Comparison of ENCODE assay signal across 8 mouse cellular contexts in genomic region chr9:66920488-66921279, GRCm38 (mm10). TPM values are rescaled to one million over a fixed set of nuclear protein-coding genes. Genes with fewer than 3 reads are reported as not detected.
DNase-seq lines count a peak whose midpoint lies in the region; ATAC-seq lines count a peak whose summit lies in the region.

No protein-coding gene starts in this region.

- peak overlapping the region; percentile 96; the same call in 1 of the 2 replicates for H3K4me3 ChIP-seq in liver, embryonic 11.5 days (ENCODE audit: low read depth, low read length)
- no peak overlapping the region for H3K4me3 ChIP-seq in embryonic facial prominence, embryonic 15.5 days (replicated peaks)
- no peak overlapping the region for H3K4me3 ChIP-seq in limb, embryonic 11.5 days (ENCODE audit: low read depth, low read length)
- H3K4me3 ChIP-seq in neural tube, embryonic 15.5 days (replicated peaks), result peak overlapping the region; percentile 94; the same call in 1 of the 2 replicates

- H3K27ac ChIP-seq in liver, embryonic 11.5 days (ENCODE audit: low read depth, low read length), result no peak overlapping the region
- no peak overlapping the region for H3K27ac ChIP-seq in embryonic facial prominence, embryonic 15.5 days (replicated peaks)
- no peak overlapping the region for H3K27ac ChIP-seq in limb, embryonic 11.5 days (replicated peaks; ENCODE audit: low read depth, low read length)
- no peak overlapping the region for H3K27ac ChIP-seq in neural tube, embryonic 15.5 days (replicated peaks)

- ATAC-seq in liver, embryonic 11.5 days (replicated peaks; ENCODE audit: low FRiP score), result no peak
- ATAC-seq in embryonic facial prominence, embryonic 15.5 days (ENCODE audit: insufficient number of reproducible peaks, low FRiP score, low TSS enrichment, low read depth), result no peak
- ATAC-seq in limb, embryonic 11.5 days (ENCODE audit: insufficient number of reproducible peaks, low FRiP score, low TSS enrichment, low read depth), result no peak
- ATAC-seq in neural tube, embryonic 15.5 days (ENCODE audit: low FRiP score), result no peak

- no peaks in the 10 kb centered on the region for H3K36me3 ChIP-seq in liver, embryonic 11.5 days (ENCODE audit: control insufficient read depth, insufficient read depth, low read length)
- no peaks in the 10 kb centered on the region for H3K36me3 ChIP-seq in embryonic facial prominence, embryonic 15.5 days
- no peaks in the 10 kb centered on the region for H3K36me3 ChIP-seq in limb, embryonic 11.5 days (ENCODE audit: control insufficient read depth, insufficient read depth, low read length)
- no peaks in the 10 kb centered on the region for H3K36me3 ChIP-seq in neural tube, embryonic 15.5 days

- no peaks in the 10 kb centered on the region for H3K27me3 ChIP-seq in liver, embryonic 11.5 days (replicated peaks; ENCODE audit: control insufficient read depth, insufficient read depth, low read length)
- no peaks in the 10 kb centered on the region for H3K27me3 ChIP-seq in embryonic facial prominence, embryonic 15.5 days
- no peaks in the 10 kb centered on the region for H3K27me3 ChIP-seq in limb, embryonic 11.5 days (ENCODE audit: control insufficient read depth, insufficient read depth, low read length)
- H3K27me3 ChIP-seq in neural tube, embryonic 15.5 days (replicated peaks), result no peaks in the 10 kb centered on the region

- no peaks in the 10 kb centered on the region for H3K9me3 ChIP-seq in liver, embryonic 11.5 days (ENCODE audit: control insufficient read depth, low read length)
- no peaks in the 10 kb centered on the region for H3K9me3 ChIP-seq in embryonic facial prominence, embryonic 15.5 days (replicated peaks)
- no peaks in the 10 kb centered on the region for H3K9me3 ChIP-seq in limb, embryonic 11.5 days (ENCODE audit: control insufficient read depth, low read length)
- H3K9me3 ChIP-seq in neural tube, embryonic 15.5 days (replicated peaks), result no peaks in the 10 kb centered on the region

- no peak overlapping the region for H3K9ac ChIP-seq in liver, embryonic 11.5 days (ENCODE audit: low read depth, low read length)
- H3K9ac ChIP-seq in embryonic facial prominence, embryonic 15.5 days, result no peak overlapping the region
- no peak overlapping the region for H3K9ac ChIP-seq in limb, embryonic 11.5 days (ENCODE audit: low read length)
- H3K9ac ChIP-seq in neural tube, embryonic 15.5 days (replicated peaks), result no peak overlapping the region

- H3K4me2 ChIP-seq in liver, embryonic 11.5 days, result peak overlapping the region; percentile 94
- peak overlapping the region; percentile 78 for H3K4me2 ChIP-seq in embryonic facial prominence, embryonic 15.5 days (replicated peaks)
- H3K4me2 ChIP-seq in limb, embryonic 11.5 days (ENCODE audit: low read depth, severe bottlenecking), result peak overlapping the region; percentile 63; the same call in 1 of the 2 replicates
- peak overlapping the region; percentile 84 for H3K4me2 ChIP-seq in neural tube, embryonic 15.5 days

- peaks cover 26% of the 10 kb centered on the region for H3K4me1 ChIP-seq in liver, embryonic 11.5 days (replicated peaks; ENCODE audit: control insufficient read depth, insufficient read depth, low read length)
- peaks cover 27% of the 10 kb centered on the region for H3K4me1 ChIP-seq in embryonic facial prominence, embryonic 15.5 days
- no peaks in the 10 kb centered on the region for H3K4me1 ChIP-seq in limb, embryonic 11.5 days (ENCODE audit: control insufficient read depth, insufficient read depth, low read length)
- H3K4me1 ChIP-seq in neural tube, embryonic 15.5 days, result peaks cover 32% of the 10 kb centered on the region

- 9% methylated on average over 6 of the region's 6 CpGs for WGBS in liver, embryonic 11.5 days
- 13% methylated on average over 6 of the region's 6 CpGs for WGBS in embryonic facial prominence, embryonic 15.5 days
- 2% methylated on average over 6 of the region's 6 CpGs for WGBS in limb, embryonic 11.5 days
- 2% methylated on average over 6 of the region's 6 CpGs for WGBS in neural tube, embryonic 15.5 days

- DNase-seq in liver, embryonic 11.5 days (ENCODE audit: low spot score), result no peak
- no peak for DNase-seq in liver
- no peak for DNase-seq in limb, embryonic 11.5 days (ENCODE audit: low spot score)
- DNase-seq in layer of hippocampus, postnatal 36 days, result no peak
- DNase-seq in kidney, adult 8-10 months, result no peak
- DNase-seq in adrenal gland, postnatal 25 days, result no peak

RNA-seq across cellular contexts. Expression of gene Rab8b, which starts 1.2 kb away (rescaled TPM):
- 43.1 and 44.3 TPM in 2 replicates for polyA plus RNA-seq in liver, embryonic 11.5 days (2014; fragmentation: Nextera tagmentation; extraction: Ambion mirVana)
- 23.8 and 24.9 TPM in 2 replicates for polyA plus RNA-seq in embryonic facial prominence, embryonic 15.5 days (2015; fragmentation: Nextera tagmentation; extraction: Ambion mirVana)
- 15.2 and 15.3 TPM in 2 replicates for polyA plus RNA-seq in limb, embryonic 11.5 days (2014; fragmentation: Nextera tagmentation; extraction: Ambion mirVana)
- 30.8 and 32.1 TPM in 2 replicates for polyA plus RNA-seq in neural tube, embryonic 15.5 days (2015; fragmentation: Nextera tagmentation; extraction: Ambion mirVana)
- total RNA-seq in layer of hippocampus, postnatal 36 days (2021), result 10 to 100 TPM; 53.1 to 53.3 TPM
- total RNA-seq in adrenal gland, postnatal 25 days (2021), result 14.5 and 17.2 TPM in 2 replicates

RNA-seq across cellular contexts. Expression of gene Rps27l, which starts 25.2 kb away (rescaled TPM):
- 1,011 and 1,028 TPM in 2 replicates for polyA plus RNA-seq in liver, embryonic 11.5 days (2014; fragmentation: Nextera tagmentation; extraction: Ambion mirVana)
- polyA plus RNA-seq in embryonic facial prominence, embryonic 15.5 days (2015; fragmentation: Nextera tagmentation; extraction: Ambion mirVana), result 616 and 650 TPM in 2 replicates
- 816 and 842 TPM in 2 replicates for polyA plus RNA-seq in limb, embryonic 11.5 days (2014; fragmentation: Nextera tagmentation; extraction: Ambion mirVana)
- 234 and 310 TPM in 2 replicates for polyA plus RNA-seq in neural tube, embryonic 15.5 days (2015; fragmentation: Nextera tagmentation; extraction: Ambion mirVana)
- 10 to 100 TPM; 37.9 to 44.7 TPM for total RNA-seq in layer of hippocampus, postnatal 36 days (2021)
- 254 and 278 TPM in 2 replicates for total RNA-seq in adrenal gland, postnatal 25 days (2021)

RNA-seq across cellular contexts. Expression of gene Lactb, which starts 54.6 kb away (rescaled TPM):
- 11.6 and 12.7 TPM in 2 replicates for polyA plus RNA-seq in liver, embryonic 11.5 days (2014; fragmentation: Nextera tagmentation; extraction: Ambion mirVana)
- 8.5 and 9.1 TPM in 2 replicates for polyA plus RNA-seq in embryonic facial prominence, embryonic 15.5 days (2015; fragmentation: Nextera tagmentation; extraction: Ambion mirVana)
- polyA plus RNA-seq in limb, embryonic 11.5 days (2014; fragmentation: Nextera tagmentation; extraction: Ambion mirVana), result 9.0 and 10.6 TPM in 2 replicates
- polyA plus RNA-seq in neural tube, embryonic 15.5 days (2015; fragmentation: Nextera tagmentation; extraction: Ambion mirVana), result 12.4 and 12.7 TPM in 2 replicates
- 10 to 100 TPM; 13.9 to 14.4 TPM for total RNA-seq in layer of hippocampus, postnatal 36 days (2021)
- total RNA-seq in adrenal gland, postnatal 25 days (2021), result 16.6 and 18.5 TPM in 2 replicates

Comparison
In these comparisons a context has a peak if more than half of its experiments do, and no peak if none do; other contexts are left out.
1. H3K4me3 ChIP-seq: peak in liver, embryonic 11.5 days (single experiment) and neural tube, embryonic 15.5 days (single experiment); none in embryonic facial prominence, embryonic 15.5 days (single experiment) and limb, embryonic 11.5 days (single experiment).
2. Peak in every context shown above with its lines, with median percentiles within 50 percentile points of each other: H3K4me2 ChIP-seq.